Mouse (Mus musculus): ENCODE results near the gene Zfp691.

Zfp691 gene

GRCm38 (mm10) chr4:119124771-119125273 lies 49.2 kb downstream of the Zfp691 start:
- DNase-seq (ENCODE audit: low read depth), result no peak

- DNase-seq (ENCODE audit: low read depth), result peak; percentile 98
Observed at GRCm38 (mm10) chr4:119121249-119121648, 52.7 kb downstream of the Zfp691 start.

GRCm38 (mm10) chr4:119120095-119120494 lies 53.9 kb downstream of the Zfp691 start:
- DNase-seq (ENCODE audit: low read depth), result no peak
